Mouse (Mus musculus): Measurements from ENCODE around the gene Dpf3.

Dpf3 gene

DNA sequence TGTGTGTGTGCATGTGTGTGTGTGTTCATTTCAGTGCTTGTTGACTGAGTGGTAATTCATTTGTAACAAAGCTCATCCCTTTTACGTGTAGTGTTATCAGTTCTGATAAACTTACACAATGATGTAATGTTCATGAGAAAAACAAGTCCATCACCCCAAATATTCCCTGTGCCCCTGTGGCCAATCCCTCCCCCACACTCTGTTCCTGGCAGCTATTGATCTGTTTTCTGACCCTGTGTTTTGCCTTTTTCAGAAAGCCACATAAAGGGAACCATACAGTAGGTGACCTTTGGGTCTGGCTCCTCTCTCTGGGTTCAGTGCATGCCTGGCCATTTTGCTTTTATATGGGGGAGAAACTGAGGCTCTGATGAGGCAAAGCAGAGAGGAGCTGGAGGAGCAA is 322.5 kb downstream of the Dpf3 start:
- intact Hi-C loops (cut with DNase I) = no loop called here
